Mouse (Mus musculus) thymus, postnatal 10 days (tissue): Measurements from ENCODE around the gene Atp1a1.

Experiments used
- DNase-seq, 2 experiments: peaks; one replicate each; pipeline ENCODE4 v3.0.0; 2021; ENCODE audit warnings: low spot score in 2 of 2

Gene Atp1a1

DNA sequence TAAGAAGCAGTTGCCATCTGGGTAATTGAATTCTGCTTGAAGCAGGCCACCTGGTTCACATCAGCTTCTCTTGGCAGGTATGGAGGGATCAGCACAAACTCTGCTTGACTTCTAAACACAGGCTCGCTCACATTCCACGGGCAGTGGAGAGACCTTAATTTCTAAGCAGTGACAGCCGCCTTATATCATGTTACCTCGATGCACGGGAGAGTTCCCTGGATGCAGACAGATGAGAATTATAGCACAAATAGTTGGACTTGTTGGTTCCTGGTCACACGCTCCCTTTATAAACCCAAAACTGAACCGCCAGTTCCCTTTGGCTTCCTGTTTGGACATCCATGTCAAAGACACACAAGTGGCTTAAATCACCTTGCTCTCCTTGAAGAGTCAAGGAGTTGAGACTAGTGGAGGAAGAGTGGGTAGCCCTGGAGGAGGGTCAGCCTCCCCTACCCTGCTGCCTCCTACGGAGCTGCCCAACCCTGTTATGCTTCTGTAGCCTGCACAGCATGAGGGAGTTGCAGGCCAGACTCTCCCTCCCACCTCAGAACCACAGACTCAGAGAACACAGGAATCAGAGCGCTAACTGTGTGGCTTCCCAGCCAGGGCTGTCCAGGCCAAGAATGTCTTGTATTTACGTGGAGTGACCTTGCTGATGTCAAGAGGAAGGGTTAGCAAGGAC, 7.5 kb upstream of the Atp1a1 start:
- DNase-seq = no peak

DNA sequence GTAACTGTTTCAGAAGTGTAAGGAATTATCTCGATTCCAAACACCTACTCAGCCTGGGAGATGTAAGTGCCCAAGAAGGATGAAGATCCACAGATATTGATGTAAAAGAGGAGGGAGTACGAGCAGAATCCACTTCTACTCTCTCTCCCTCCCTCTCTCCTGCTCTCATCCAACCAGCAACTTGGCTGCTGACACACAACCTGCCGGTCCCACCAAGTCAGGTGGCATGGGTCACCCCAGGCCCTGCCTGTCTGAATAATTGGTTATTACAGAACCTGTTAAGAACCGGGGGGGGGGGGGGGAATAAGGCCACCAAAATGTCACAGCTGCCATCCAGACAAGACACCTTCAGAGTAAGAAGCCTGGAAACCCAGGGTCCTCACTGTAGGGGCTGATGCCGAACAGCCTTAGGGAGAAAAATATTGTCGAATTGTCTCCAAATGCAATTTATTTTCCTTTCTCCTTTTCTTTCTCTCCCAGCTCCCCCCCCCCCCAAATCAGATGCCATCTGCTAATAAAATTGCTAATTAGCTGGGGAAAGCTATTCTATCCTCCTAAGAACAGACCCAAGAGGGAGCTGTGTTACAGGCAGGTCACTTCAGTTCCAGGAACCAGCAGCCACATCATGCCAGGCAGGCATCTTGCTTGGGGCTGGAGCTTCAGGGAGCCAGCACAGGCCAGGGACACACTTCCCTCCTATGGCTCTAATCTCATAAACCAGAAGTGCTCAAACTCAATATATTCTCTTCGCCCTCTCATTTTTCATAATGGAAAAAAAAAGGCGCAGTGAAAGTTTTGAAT, 6.7 kb upstream of the Atp1a1 start:
- DNase-seq = no peak

DNA sequence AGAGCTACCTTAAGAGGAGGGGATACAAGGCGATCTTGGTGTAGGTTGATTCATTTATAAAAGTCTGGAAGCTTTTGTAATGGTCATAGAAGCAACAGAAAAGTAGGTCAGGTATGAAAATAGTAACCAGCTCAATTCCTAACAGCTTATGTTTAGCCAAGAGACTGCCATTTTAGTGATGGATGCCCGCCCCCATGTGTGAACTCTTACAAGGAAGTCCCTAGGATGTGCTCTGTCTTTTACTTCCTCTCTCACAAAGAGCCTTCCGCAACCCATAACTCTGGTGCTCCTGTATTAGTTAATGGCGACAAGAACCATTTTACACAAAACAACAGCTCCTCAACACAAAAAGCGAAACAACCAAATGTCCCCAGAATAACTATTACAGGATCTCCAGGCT, 4.8 kb upstream of the Atp1a1 start:
- no peak for DNase-seq

DNA sequence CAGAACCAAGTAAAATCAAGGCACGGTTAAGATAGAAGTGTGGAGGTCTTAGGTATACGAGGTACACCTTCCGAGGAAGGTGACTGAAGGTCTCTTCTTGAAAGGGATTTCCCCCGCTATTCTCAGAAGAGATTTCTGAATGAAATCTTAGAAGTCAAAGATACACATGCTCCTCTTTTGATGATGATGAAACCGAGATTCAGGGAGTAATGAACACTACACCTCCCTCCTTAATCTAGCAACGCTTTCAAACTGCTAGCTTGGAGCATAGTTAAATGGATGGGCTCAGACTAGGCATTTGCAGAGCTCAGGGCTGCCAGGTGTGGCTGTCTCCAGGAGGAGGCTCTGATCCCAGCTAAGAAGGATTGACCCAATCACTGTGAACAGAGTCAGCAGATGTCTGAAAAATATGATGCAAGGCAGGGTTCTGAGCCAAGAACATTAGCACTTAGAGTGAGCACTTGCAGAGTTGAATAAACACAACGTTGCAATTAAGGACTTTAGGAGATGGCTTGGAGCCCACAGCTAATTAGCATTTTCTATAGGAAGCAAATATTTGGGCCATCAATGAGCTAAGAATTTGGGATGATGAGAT, 2.5 kb upstream of the Atp1a1 start:
- DNase-seq = no peak

DNA sequence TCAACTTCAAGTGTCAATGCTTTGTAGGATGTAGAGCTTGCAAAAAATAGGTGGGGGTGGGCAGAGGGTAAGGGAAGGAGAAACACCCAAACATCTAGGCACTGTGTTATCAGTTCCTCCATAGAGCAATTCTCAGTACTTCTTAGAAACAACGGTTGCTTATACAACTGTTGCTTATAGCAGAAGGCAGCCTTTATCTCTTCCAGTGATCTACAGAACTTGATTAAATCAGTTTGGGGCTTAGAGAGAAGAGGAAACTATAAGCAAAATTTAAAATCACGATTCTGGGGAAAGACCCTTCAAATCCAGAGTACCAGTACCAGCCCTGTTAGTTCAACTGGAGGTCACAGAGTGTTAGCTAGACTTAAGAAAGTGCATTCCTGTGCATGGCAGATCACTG, 1.2 kb upstream of the Atp1a1 start:
- no peak for DNase-seq

DNA sequence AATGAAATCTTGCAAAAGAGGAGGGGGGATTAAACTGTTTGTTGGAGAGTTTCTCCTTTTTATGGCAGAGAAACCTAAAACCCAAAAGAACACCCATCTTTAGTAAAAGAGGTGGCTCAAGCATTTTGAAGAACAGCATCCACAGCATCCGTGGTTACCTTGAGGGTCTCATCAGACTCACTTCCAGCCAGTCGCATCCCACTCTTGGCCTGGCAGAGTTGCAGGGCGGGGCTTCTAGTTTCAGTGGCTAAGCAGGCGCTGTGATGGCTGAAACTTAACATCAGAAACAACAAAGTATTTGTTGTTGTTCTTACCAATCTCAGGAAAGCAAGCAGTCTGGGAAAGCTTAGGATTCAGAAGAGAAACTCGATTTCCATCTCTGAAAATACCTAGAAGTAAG, 807 bp upstream of the Atp1a1 start:
- DNase-seq = no peak

DNA sequence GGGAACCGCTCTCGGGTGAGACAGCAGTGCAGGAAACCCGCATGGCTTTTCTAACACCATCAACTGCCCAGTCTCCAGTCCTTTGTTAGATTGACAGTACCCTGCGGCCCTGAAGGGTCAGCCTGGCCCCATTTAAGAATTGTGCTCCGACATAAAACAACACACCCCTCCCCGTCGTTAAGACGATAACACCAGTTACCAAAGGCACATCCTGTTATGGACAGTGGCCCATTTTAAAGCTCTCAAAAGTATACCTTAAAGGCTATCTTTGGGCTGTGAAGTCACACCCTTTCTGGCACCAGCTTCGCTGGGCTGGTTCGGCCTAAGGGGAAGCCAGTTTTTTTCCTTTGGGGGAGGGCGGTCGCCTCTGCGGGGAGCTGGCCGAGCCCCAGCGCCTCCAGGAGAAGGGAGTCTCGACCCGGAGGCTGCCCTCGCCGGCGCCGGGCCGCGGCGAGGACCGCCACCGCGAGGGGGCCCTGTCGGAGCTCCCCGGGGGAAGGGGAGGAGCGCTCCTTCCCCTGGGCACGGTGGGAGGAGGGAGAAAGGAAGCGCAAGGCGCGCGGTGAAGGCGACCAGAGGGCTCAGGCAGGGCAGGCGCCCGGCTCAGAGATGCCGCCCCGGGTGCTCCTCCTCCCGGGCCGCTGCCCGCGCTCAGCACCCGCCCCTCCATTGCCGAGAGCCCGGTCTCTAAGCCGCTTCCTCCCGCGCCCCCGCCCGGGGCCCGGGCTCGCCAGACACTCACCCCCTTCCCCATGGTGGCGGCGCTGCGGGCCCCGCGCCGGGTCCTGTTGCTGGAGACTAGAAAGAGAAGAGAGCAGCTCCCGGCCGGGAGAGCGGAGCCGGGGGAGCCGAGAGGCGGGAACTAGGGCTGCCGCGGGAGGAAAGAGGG, 579 bp downstream of the Atp1a1 start:
- DNase-seq = peak; percentile 81 to 83

DNA sequence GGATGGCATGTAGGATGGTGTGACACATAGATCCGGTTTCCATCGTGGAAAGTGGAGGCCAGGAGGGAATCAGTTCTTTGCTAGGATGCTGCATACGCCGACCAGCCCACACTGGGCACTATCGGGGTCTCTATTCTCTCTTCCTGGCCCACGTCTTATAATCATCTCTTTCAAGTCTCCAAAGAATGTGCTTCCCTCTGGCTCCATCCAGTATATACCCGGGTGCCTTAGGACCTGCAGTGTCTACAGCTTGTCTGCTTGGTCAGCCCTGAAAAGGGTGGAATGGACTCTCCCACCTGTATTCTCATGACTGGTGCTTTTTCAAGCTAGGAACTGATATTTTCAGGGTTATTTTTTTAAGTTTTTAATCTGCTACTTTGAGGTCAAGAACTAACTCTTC, 1.3 kb downstream of the Atp1a1 start:
- no peak for DNase-seq

DNA sequence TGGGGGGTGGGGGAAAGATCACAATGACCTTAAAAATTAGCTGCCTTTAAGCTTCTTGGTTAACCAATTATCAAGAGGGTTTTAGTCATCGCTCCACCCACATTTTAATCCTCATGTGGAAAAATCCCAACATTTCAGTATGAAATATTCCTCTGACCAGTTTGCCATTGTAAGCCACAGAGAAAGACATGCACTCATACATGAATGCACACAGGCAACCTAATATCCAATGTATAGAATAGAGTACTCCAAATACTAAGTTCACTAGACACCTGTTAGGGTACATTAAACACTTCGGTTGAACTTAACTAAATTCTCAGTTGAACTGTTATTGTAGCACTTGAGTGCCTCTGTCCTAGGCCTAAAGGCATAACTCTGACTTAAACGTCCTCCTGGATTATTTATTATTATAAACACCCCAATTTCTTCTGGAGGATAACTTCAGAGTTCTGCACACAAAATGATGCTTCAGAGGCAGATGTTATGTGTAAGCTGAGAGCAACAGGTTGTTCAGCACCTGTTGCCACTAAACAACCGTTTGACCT, 1.9 kb downstream of the Atp1a1 start:
- DNase-seq = no peak

DNA sequence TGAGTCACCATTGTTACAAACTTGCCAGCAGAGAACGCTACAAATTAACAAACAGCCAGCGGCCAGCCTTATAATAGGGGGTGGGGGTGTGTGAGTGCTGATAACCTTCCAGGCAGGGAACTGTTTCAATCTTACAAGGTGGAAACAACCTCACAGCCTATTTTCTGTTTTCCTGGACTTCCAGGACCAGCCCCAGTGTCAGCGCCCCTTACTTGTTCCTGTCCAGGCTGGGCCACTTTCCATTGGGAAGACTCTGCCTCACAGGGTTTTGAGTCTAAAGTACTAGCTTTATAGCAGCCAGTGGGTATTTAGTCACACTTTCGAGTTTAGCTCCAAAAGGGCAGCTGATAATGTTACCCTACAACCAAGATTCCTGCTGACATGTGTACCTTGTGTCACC, 2.8 kb downstream of the Atp1a1 start:
- DNase-seq = no peak

DNA sequence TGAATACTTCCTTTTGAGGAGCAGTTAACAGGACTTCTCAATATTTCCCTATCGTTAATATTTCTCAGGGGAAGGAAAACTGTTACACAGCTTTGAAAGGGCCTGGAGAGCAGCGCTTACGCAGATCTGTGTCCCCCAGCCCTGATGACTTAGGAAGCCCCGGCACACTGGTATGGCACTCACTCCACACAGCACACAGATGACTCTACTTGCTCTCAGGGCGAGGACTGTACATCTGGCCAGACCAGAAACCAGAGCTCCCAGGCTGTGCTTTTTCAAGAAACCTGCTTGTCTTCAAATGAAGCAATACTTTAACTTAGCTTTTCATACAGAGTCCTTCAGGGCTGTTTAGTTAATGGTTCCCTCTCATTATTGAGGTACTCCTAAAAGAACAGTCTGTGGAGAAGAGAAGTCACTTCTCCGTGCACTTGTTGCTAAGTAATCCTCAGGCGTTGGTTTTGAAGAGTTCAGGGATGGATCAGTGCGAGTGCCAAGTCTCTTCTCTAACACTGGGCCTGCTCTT, 3.4 kb downstream of the Atp1a1 start:
- DNase-seq = no peak

DNA sequence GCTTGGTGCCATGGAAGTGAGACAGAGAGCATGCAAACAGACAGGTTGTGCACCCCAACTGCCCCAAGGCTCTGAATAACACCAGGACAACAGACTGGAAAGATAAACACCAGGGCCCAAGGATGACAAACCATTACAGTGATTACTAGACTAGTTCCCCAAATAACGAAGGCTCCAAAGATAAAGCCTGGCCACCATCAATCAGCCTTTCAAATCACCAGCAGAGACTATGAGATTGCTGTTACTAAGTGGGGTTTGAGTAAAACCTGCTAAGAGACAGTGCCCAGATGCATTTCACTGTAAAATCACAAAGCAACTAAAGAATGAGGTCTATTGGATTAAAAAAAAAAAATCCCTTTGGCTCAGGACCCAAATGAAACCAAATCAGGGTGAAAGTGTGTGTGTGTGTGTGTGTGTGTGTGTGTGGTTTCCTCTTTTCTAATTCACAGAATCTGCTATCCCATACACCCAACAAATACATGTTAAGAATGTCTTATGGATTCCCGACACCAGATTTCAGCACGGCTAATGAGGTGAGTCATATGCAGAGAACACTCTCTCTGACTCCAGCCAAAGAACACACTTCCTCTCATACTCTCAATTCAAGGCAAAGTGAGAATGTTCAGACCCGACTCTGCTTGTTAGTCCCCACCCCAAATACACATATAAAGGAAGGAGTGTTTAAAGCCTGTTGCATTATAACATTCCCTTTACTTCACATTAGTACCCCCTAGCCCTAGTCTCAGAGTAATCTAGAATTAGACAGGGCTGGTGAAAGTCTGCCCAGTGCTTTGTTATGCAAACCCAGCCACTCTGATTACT, 4.4 kb downstream of the Atp1a1 start:
- DNase-seq = no peak

DNA sequence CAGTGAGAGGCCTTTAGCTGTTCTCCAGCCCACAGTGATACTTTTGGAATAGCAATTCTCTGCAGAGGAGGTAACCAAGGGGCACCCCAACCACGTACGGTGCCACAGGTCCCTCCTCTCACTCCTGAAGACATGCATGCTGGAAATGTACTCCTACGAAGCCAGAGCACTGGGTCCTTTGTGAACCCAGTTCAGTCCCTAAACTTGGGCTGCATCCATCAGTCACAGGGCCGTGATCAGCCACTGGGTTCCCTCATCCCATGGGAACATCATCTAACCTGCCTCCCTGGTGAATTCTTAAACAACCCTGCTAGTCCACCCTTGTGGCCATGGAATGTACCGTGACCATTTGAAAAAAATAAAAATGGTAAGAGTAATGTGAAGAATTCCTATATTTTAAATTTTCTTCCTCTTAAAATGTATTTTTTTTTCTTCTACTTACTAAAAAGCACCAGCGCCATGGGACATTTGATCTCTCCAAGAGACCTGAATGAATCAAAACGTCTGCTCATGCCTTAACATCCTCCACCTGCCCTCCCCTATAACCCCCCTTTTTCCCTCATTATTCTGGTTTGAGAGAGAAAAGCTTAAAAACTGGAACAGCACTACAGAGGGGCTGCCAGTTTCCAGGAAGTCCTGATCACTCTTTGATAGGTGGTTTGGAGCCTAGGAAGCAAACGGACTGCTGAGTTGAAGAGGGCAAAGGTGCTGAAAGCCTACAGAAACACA, 5.1 kb downstream of the Atp1a1 start:
- no peak for DNase-seq

DNA sequence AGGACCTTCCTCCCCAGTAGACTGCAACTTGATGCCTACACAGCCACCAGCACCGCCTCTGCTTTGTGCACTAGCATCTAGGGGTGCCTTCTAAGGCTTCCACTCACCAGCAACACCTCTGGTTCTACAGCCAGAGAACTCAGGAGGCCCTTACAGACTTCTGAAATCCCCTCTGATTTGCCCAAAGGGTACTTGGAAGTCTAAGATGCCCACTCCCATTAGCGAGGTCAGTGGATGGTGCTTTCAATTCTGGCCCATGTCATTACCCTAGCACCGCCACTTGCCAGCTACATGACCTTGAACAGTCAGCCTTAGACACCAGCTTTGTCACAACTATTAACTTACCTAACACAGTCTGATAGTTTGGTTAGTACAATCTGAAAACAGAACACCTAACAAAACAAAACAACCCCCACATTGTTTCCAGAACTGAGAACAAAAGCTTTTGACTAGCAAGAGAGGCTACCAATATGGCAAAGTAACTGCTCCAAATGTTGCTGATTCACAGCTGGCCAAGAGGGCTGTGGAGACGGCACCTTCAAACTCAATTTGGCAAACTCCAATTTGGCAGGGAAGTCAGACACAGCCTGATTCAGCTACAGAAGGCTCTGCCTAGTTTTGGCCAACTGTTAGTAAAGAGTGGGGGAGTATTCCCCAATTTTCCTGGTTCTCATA, 6.1 kb downstream of the Atp1a1 start:
- no peak for DNase-seq

DNA sequence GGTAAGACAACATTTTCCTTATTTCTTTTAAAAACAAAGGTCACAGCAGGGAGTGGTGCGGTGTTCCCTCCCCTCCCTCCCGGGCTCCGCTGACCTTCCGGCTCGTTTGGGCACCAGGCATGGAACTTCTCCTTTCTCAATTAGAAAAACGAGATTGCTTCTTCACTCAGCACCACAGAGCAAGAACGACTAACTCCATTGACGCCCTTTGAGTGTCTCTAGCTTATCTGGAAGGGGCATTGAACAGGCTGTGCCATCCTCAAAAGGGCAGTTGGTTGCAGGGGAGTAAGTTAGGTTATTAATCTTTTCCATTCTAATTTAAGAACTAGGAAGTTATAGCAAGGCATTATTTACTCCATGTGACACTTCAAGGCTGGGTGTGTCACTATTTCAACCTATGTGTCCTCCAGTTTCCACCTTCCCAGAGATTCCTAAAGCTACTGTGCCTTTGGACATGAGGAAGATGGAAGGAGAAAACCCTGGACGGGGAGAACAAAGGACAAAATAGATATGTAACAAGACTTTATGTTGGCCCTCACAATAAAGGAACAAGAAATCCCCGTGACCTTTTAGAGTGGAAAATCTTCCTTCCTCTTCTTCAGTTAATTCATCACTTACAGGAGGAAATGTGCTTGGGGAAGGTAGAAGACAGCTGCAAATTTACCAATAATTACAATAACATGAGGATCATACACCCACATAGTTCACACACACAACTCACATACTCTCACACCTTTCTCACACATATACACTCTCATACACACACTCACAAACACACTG, 7.0 kb downstream of the Atp1a1 start:
- no peak for DNase-seq

DNA sequence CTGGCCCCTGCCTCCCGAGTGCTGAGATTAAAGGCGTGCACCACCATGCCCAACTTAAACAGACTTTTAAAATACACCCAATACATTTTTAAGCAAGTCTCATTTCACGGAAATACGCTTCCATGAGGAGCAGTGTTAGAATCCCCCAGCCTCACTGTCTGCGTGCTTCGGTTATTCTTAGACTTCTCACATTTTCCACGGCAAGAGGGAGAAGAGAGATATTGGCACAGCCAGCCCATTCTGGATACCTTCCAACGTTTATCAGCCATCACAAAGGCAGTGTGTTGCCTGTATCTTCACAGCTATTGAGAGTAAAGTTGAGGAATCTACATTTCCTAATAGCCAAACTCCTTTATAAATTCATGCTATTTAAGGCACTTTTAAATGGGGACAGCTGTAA, 7.8 kb downstream of the Atp1a1 start:
- no peak for DNase-seq

DNA sequence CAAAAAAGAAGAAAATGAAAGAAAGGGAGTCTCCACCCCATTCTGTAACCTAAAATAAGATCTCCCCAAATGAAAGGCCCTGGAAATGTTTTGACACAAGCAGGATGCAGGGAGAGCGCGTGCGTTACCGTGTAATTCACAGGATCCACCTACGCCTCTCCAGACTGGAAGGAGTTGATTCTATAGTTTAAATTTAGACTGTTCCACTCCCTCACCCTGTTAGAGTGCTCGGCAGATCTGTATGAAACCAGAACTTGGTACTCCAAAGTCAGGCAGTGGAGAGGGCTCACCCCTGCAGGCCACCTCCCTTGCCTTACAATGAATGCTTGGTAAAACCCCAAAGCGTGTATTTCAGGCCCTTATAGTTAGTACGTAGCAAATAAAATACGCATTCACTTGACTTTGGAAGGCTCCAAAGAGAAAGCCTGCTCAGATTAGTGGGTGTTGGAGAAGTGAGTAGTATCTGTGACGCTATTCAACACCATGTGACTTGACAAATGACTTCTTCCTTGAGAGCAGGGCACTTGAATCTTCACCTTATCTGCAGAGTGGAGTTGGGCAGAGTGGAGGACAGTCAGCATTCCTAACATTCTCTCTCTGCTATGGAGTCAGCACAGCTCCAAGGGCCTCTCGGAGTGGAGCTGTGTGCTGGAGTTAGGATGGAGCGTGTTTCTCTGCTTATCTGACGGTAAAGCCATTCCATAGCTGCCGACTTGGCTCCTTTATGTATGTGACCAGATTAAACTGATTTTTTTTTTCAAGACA, 8.4 kb downstream of the Atp1a1 start:
- DNase-seq = no peak

DNA sequence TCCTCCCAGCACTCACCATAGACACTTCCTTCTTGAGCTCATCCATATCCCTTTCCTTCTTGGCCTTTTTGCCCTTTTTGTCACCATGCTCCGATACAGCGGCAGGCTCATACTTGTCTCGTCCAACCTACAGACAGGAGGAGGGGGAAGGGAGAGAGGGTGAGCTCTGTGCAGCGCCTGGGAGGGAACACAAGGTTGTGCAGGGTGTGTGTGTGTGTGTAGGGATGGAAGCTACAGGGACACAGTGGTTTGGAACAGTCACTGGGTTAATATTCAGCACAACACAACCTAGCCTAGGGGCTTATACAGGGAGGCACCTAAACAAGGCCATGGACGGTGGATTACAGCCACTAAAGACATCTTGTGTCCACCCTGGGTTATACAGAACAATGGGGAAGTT, 9.5 kb downstream of the Atp1a1 start:
- no peak for DNase-seq
